ENCODE assay signal across 13 mouse cellular contexts in the genomic region with DNA sequence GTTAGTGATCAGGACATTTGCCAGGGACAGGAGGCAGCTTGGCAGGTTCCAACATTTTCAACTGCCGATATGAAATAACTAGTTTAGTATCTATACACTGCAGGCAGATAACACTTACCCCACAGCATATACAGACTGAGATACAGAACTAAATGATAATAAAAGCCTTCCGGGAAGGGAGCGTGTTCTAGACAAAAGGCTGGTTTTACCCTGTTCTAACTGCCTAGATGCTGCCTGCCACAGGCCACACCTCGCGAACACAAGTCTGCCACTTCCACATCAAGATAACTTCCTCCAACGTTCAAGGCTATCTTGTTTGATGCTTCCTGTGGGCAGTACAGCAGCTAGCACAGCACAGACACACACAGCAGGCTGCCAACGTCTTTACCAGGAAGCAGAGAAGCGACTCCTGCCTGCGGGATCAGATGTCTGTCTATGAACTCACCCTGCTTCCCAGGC. TPM values are rescaled to one million over a fixed set of nuclear protein-coding genes. Genes with fewer than 3 reads are reported as not detected.
DNase-seq lines count a peak whose midpoint lies in the region; ATAC-seq lines count a peak whose summit lies in the region.
"Had no signal": no experiment of that assay in that cellular context is flagged by ENCODE, and none has a peak within 500 bp of the region (broad histone marks: within the 10 kb centered on the region; RNA-seq: fewer than 3 reads in every experiment).

No protein-coding gene starts in this region.

- DNase-seq in heart, postnatal 10 days: no peak
- DNase-seq in A20 (ENCODE audit: low read depth, low spot score): peak; percentile 20
- DNase-seq in c-Kit-positive CD71-positive TER-119-negative erythroid progenitor cells, embryonic 14.5 days (ENCODE audit: low read depth): peak; percentile 57
- no peak for DNase-seq in adrenal gland, adult 18-20 months (ENCODE audit: low spot score in 2 of 2)
- DNase-seq: adrenal gland, postnatal 14 days; cerebellum, postnatal 14 days had no signal

- peak; percentile 53; the same call in 1 of the 2 replicates for ATAC-seq in heart, embryonic 12.5 days (ENCODE audit: insufficient number of reproducible peaks, low FRiP score)
- peak; percentile 91 for ATAC-seq in megakaryocyte, adult 5-6 weeks (ENCODE audit: poor library complexity, severe bottlenecking)
- ATAC-seq in midbrain, embryonic 15.5 days (replicated peaks): no peak
- ATAC-seq in frontal cortex, adult (ENCODE audit: low TSS enrichment): no peak
- ATAC-seq: inflammation-experienced regulatory T-cells, adult 6 months had no signal

- intact Hi-C loops in heart, postnatal 10 days (cut with DNase I): no loop called here

- no peak overlapping the region for H3K27ac ChIP-seq in heart, embryonic 12.5 days (ENCODE audit: poor library complexity, severe bottlenecking)
- no peak overlapping the region for H3K27ac ChIP-seq in midbrain, embryonic 15.5 days
- H3K27ac ChIP-seq: midbrain, embryonic 10.5 days; neural tube, embryonic 15.5 days had no signal

- H3K4me3 ChIP-seq in heart, embryonic 12.5 days: no peak overlapping the region
- no peak overlapping the region for H3K4me3 ChIP-seq in midbrain, embryonic 15.5 days
- H3K4me3 ChIP-seq: midbrain, embryonic 10.5 days; neural tube, embryonic 15.5 days had no signal

- no peaks in the 10 kb centered on the region for H3K27me3 ChIP-seq in heart, embryonic 12.5 days (replicated peaks)
- H3K27me3 ChIP-seq in midbrain, embryonic 15.5 days (replicated peaks): no peaks in the 10 kb centered on the region
- H3K27me3 ChIP-seq: neural tube, embryonic 15.5 days had no signal

- no peak overlapping the region for H3K4me2 ChIP-seq in heart, embryonic 12.5 days
- no peak overlapping the region for H3K4me2 ChIP-seq in midbrain, embryonic 15.5 days
- H3K4me2 ChIP-seq: neural tube, embryonic 15.5 days had no signal

- H3K9ac ChIP-seq in heart, embryonic 12.5 days: no peak overlapping the region
- no peak overlapping the region for H3K9ac ChIP-seq in midbrain, embryonic 15.5 days
- H3K9ac ChIP-seq: neural tube, embryonic 15.5 days had no signal

- H3K4me1 ChIP-seq in heart, embryonic 12.5 days (replicated peaks): peaks cover 22% of the 10 kb centered on the region
- H3K4me1 ChIP-seq in midbrain, embryonic 15.5 days: no peaks in the 10 kb centered on the region
- H3K4me1 ChIP-seq: midbrain, embryonic 10.5 days; neural tube, embryonic 15.5 days had no signal

- peaks cover 75% of the 10 kb centered on the region for H3K36me3 ChIP-seq in heart, embryonic 12.5 days
- H3K36me3 ChIP-seq in midbrain, embryonic 15.5 days (replicated peaks): peaks cover 32% of the 10 kb centered on the region; the same call in 1 of the 2 replicates

- 56% methylated on average over 9 of the region's 9 CpGs for WGBS in heart, embryonic 12.5 days
- WGBS in midbrain, embryonic 15.5 days: 90% methylated on average over 9 of the region's 9 CpGs

- 0 out of 2 replicates have a peak, but pooled peaks cover 2% of the 10 kb centered on the region for H3K9me3 ChIP-seq in heart, embryonic 12.5 days (replicated peaks)
- H3K9me3 ChIP-seq in midbrain, embryonic 15.5 days: no peaks in the 10 kb centered on the region
- H3K9me3 ChIP-seq: neural tube, embryonic 15.5 days had no signal

RNA-seq across cellular contexts. Expression of gene Nudt5, which starts 43.6 kb away (rescaled TPM):
- 70.6 and 75.3 TPM in 2 replicates for polyA plus RNA-seq in heart, embryonic 12.5 days (2016; fragmentation: Nextera tagmentation; extraction: Ambion mirVana)
- total RNA-seq in heart, postnatal 10 days (2021): 10 to 100 TPM; 23.4 to 26.3 TPM
- 29.2 and 33.5 TPM in 2 replicates for total RNA-seq in megakaryocyte, adult 5-6 weeks (2015)
- total RNA-seq in megakaryocyte, adult 5-6 weeks (2017): 25.1 and 31.2 TPM in 2 replicates
- 21.2 and 22.0 TPM in 2 replicates for polyA plus RNA-seq in midbrain, embryonic 15.5 days (2015; fragmentation: Nextera tagmentation; extraction: Ambion mirVana)
- 10 to 100 TPM; 41.2 to 52.2 TPM for total RNA-seq in adrenal gland, adult 18-20 months (2021)

RNA-seq across cellular contexts. Expression of gene Cdc123, which starts 43.8 kb away (rescaled TPM):
- polyA plus RNA-seq in heart, embryonic 12.5 days (2016; fragmentation: Nextera tagmentation; extraction: Ambion mirVana): 205 and 207 TPM in 2 replicates
- total RNA-seq in heart, postnatal 10 days (2021): 10 to 100 TPM; 85.3 to 92.4 TPM
- 91.2 and 110 TPM in 2 replicates for total RNA-seq in megakaryocyte, adult 5-6 weeks (2015)
- 80.7 and 85.0 TPM in 2 replicates for total RNA-seq in megakaryocyte, adult 5-6 weeks (2017)
- 289 and 293 TPM in 2 replicates for polyA plus RNA-seq in midbrain, embryonic 15.5 days (2015; fragmentation: Nextera tagmentation; extraction: Ambion mirVana)
- 100 to 1,000 TPM; 136 to 140 TPM for total RNA-seq in adrenal gland, adult 18-20 months (2021)

Comparison
In these comparisons a context has a peak if more than half of its experiments do, and no peak if none do; other contexts are left out.
1. ATAC-seq: peak in heart, embryonic 12.5 days (single experiment) and megakaryocyte, adult 5-6 weeks (single experiment); none in midbrain, embryonic 15.5 days (single experiment) and frontal cortex, adult (single experiment).
2. DNase-seq: peak in A20 (single experiment) and c-Kit-positive CD71-positive TER-119-negative erythroid progenitor cells, embryonic 14.5 days (single experiment); none in heart, postnatal 10 days (0 of 2) and adrenal gland, adult 18-20 months (0 of 2).